Mouse (Mus musculus) lung, adult 18-20 months (tissue): ENCODE measurements at regions not wholly inside any gene's neighbourhood (a gene's known extent, or its start where the extent isn't known, plus 50 kb on each side); places are given as distances from the start of the nearest gene placed in this dataset.
A peak's percentile ranks its signal among the peaks of the same experiment; 100 is the strongest.

Source experiments
- DNase-seq, 2 experiments: peaks; one replicate each; pipeline ENCODE4 v3.0.0; 2022; ENCODE audit warnings: mixed read lengths in 2 of 2

GRCm38 (mm10) chr8:126854121-126855055, 91.3 kb downstream of the Tomm20 start:
- DNase-seq: peak; percentile 40 to 47

- peak; percentile 82 to 87 for DNase-seq
These were observed 92.8 kb downstream of the Tomm20 start for GRCm38 (mm10) chr8:126852663-126853390.

- peak; percentile 81 to 89 for DNase-seq
These were observed 93.5 kb downstream of the Tomm20 start for GRCm38 (mm10) chr8:126852184-126852583.

- no peak for DNase-seq
These were observed 93.9 kb downstream of the Tomm20 start for GRCm38 (mm10) chr8:126851780-126852179.

DNA sequence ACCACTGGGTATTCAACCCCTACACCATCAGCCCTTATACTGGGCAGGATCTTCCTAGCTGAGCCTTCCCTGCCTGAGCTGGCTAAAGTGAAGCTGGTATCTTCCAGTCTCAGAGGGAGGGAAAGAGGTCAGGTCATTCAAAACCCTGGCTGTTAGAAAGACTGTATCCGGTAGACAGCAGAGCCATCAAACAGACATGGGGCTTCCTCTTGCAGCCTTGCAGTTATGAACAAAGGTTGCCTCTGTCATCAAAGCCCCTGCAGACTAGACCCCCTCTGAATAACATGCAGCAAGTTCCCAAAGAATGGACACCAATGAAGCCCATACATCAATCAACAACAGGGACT, 95.5 kb downstream of the Tomm20 start:
- no peak for DNase-seq

DNA sequence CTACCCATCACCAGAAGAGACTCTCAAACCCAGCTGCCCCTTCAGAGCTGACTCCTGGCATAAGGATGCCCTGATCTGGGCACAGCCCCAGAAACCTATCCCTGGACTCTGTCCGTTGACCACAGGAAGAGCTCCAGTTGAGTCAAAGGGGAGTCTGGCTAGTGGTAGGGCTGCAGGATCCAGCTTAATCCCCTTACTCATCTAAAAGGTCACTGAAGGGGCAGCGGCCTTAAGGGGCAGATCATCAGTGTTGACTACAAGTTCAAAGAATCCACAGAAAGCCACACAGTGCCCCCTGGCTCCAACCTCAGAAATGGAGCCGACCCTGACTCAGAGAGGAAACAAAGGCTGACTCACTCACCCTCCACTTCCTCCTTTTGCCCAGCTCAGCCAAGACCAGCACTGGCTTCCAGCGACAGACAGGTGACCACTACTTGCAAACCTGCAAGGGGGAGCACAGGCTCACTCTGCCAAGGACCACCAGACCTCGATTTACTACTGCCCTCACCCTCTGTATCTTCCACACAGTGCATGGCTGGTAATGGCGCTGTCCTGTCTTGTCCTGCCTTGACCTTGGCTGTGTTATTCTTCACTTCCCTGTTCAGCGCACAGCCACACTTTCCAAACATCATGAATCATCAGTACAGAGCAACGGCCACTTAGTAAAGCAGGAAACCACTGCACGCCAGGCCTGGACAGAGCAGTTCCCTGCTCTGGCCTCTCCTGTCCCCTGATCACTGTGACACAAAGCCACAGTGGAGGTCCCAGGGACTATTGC, 96.0 kb downstream of the Tomm20 start:
- peak; percentile 78 to 80 for DNase-seq

DNA sequence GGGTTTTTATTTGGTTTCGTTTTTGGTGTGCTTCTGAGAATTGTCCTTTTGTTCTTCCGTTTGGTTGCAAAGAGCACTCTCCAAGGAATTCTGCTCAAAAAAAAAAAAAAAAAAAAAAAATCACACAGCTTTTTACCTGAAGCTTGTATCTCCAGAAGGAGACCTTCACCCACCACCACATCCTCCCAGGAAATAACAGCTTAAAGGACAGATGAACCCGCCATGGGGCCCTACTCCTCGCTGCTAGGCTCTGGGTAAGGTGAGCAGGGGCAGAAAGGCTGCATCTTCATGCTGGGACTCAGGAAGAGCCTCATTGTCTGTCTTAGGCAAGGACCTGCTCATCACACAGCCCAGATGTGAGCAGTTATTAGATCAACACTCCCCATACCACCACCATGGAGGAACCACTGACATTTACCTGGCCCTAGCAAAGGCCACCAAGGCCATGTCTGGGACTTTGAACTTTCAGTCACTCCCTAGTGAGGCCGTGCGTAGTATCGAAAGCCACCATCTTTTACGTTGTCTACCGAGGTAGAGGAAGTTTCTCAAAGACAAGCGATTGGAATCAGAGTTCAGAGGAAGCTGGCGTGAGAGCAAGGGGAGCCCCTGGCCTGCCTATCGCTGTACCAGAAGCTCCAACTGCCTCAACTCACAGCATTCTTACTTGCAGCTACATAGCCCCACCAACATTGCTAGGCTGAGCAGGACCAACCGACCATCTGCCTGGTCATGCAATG, 97.1 kb downstream of the Tomm20 start:
- DNase-seq: peak in 1 of 2 experiments; percentile 8

GRCm38 (mm10) chr8:126847664-126848353, 97.8 kb downstream of the Tomm20 start:
- peak; percentile 57 to 67 for DNase-seq

DNA sequence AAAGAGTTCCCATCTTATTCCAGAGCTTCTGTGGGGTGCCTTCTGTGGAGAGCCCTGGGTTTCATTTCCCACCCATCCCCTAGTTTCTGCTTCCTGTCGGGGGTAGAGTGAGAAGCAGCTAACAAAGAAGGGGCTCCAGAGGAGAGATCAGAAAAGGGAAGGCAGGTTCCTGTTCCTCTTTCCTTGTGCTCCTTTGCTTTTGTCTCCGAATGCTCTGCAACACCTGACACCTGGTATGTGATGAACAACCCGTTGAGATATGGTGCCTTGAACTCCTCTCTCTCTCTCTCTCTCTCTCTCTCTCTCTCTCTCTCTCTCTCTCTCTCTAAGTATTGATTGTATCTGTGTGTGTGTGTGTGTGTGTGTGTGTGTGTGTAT, 99.5 kb downstream of the Tomm20 start:
- peak in 1 of 2 experiments; percentile 15 for DNase-seq

GRCm38 (mm10) chr8:126845530-126846187, 100.0 kb downstream of the Tomm20 start:
- no peak for DNase-seq

- peak; percentile 86 to 91 for DNase-seq
These were observed 101.0 kb downstream of the Tomm20 start for GRCm38 (mm10) chr8:126844627-126845026.

- no peak for DNase-seq
These were observed 104.5 kb downstream of the Tomm20 start for GRCm38 (mm10) chr8:126841187-126841586.

DNA sequence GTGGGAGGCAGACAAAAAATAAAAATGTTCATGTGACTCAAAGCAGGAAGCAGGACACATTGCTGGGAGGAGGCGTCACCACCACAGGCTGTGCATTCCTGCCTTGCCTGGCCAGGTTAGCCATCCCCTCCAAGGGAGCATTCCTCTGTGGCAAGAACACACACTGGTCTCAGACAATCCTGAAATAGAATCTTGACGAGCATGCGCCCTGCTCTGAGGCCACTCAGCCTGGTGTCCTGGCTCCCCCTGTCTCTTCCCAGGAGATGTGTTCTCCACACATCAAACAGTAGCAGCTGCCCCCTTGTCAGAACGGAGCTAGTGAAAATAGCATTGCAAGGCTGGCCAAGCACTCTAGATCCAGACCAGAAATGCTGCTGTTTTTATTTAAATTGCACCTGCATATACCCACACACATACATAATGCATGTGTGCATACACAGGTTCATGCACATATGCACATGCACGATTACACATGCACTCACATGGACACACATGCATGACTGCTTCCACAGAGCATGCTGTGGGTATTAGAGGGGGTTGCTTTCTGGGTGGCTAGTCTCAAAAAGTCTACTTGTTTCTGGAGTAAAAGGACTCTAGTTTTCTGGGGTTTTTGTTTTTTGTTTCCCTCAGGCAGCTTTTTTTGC, 105.8 kb downstream of the Tomm20 start:
- peak; percentile 78 to 87 for DNase-seq

- DNase-seq: peak; percentile 56 to 58
These were observed 106.5 kb downstream of the Tomm20 start for GRCm38 (mm10) chr8:126839039-126839711.

GRCm38 (mm10) chr8:126838228-126838627, 107.4 kb downstream of the Tomm20 start:
- no peak for DNase-seq

DNA sequence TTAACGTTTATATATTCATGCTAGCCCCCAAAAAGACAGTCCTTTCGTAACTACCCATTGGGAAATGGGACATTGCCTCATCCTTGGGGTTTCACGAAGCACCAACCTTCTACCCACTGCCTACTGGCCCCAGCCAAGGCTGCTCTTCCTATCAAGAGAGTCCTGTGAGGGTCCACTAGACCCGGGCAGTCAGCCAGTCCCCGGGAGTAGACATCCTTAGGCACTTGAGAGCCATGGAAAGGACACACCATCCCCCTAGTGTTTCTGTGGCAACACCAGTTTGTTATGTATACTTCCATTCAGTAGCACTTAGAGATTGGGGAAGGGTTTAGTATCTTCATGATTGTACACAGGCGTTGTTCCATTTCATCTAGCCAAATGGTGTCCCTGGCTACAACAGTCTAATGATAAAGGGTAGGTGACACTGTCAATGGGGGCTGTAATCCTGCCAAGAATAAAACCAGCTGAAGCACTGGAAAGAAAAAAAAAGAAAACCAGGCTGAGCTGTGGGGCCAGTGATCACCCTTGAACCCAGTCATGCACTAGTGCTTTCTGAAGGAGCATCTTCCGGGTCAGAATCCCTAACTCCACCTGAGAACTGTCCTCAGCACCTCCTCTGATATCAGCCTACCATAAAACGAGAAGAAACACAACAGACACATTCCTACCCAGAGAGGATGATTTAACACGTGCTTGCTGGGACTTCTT, 108.2 kb downstream of the Tomm20 start:
- DNase-seq: peak; percentile 68 to 84

- no peak for DNase-seq
These were observed 110.1 kb downstream of the Tomm20 start for GRCm38 (mm10) chr8:126835554-126835953.

GRCm38 (mm10) chr8:126833471-126834453, 111.9 kb downstream of the Tomm20 start:
- peak; percentile 60 to 71 for DNase-seq
